Mouse (Mus musculus) cerebellum, adult 8-10 months (tissue): ENCODE measurements around the gene Selenos.

Experiments
- DNase-seq: peaks from one replicate; pipeline ENCODE4 v3.0.0; 2022

The Selenos gene

GRCm38 (mm10) chr7:66120702-66121396, 41.4 kb downstream of the Selenos start:
- no peak for DNase-seq

- no peak for DNase-seq
These were observed 45.1 kb downstream of the Selenos start for GRCm38 (mm10) chr7:66124551-66124968.

GRCm38 (mm10) chr7:66125368-66125767, 45.9 kb downstream of the Selenos start:
- DNase-seq = no peak

GRCm38 (mm10) chr7:66127951-66128645, 48.6 kb downstream of the Selenos start:
- no peak for DNase-seq

GRCm38 (mm10) chr7:66128857-66129256, 49.4 kb downstream of the Selenos start:
- DNase-seq = no peak

GRCm38 (mm10) chr7:66130296-66130695, 50.8 kb downstream of the Selenos start:
- no peak for DNase-seq

- DNase-seq = no peak
These were observed 52.5 kb downstream of the Selenos start for GRCm38 (mm10) chr7:66131776-66132421.

- no peak for DNase-seq
These were observed 54.7 kb downstream of the Selenos start for GRCm38 (mm10) chr7:66134154-66134553.

- DNase-seq = no peak
These were observed 56.2 kb downstream of the Selenos start for GRCm38 (mm10) chr7:66135644-66136043.

GRCm38 (mm10) chr7:66136187-66136586, 56.7 kb downstream of the Selenos start:
- no peak for DNase-seq

GRCm38 (mm10) chr7:66137309-66137708, 57.9 kb downstream of the Selenos start:
- no peak for DNase-seq

GRCm38 (mm10) chr7:66138301-66138700, 58.9 kb downstream of the Selenos start:
- no peak for DNase-seq

GRCm38 (mm10) chr7:66138878-66139277, 59.4 kb downstream of the Selenos start:
- DNase-seq = no peak
